Mouse (Mus musculus) leukemia stem cell, adult 10-12 weeks (primary cell): ENCODE results near the gene Scgb1b3. TPM values are rescaled to one million over a fixed set of nuclear protein-coding genes. Genes with fewer than 3 reads are reported as not detected.

Source experiments
- polyA plus RNA-seq: library from polyadenylated mRNA; stranded (reverse); fragments of >175 nt; gene quantifications from 2 replicates; pipeline ENCODE4 v1.2.3, GENCODE M21; 2012; ENCODE audit warnings: low replicate concordance

Gene Scgb1b3
- polyA plus RNA-seq = not detected in 2 replicates

GRCm38 (mm10) chr7:31375292-31375691 lies at the start of gene Scgb1b3:
Gene Scgb1b3, plus strand, starts transcription at chr7:31375592.

DNA sequence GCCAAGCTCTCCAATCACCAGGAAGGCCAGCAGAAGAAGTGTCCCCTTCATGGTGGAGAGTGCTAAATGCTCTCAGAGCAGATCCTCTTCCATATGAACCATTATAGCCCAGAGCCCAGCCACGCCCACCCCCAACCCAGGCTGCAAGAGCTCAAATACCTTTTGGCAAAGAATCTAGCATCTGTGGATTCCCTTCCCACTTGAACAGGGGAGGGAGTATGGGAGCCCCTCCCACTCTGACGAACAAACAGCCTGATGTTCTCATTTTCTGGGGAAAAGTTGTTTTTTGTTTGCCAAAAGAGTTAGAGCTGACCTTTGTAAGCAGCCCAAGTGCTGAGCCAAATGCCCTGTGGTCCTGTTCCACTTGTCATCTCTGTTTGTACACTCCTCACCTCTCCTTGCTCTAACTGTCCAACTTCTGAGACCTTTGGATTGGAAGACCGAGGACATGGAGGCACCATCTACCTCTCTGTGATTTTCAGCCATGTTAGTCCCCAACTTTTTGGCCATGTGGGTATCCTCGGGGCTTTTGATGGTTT lies 13.3 kb upstream of the Scgb1b3 start, which contains the start of gene Scgb2b3:
Gene Scgb2b3 (minus strand): TSS at position 51 of the 539 bp plus-strand sequence.

Other genes with a start within 250 kb of the Scgb1b3 start
- 11.9 and 13.5 TPM in 2 replicates for gene Scn1b, start 248.6 kb upstream of the Scgb1b3 start, polyA plus RNA-seq
- gene Gramd1a, start 219.7 kb upstream of the Scgb1b3 start, polyA plus RNA-seq = 147 and 221 TPM in 2 replicates
- gene Scgb2b2, start 85.1 kb upstream of the Scgb1b3 start, polyA plus RNA-seq = not detected in 2 replicates
- not detected in 2 replicates for gene Scgb1b2, start 83.8 kb upstream of the Scgb1b3 start, polyA plus RNA-seq
- not detected in 2 replicates for gene Scgb2b3, start 13.5 kb upstream of the Scgb1b3 start, polyA plus RNA-seq